In the genomic region with DNA sequence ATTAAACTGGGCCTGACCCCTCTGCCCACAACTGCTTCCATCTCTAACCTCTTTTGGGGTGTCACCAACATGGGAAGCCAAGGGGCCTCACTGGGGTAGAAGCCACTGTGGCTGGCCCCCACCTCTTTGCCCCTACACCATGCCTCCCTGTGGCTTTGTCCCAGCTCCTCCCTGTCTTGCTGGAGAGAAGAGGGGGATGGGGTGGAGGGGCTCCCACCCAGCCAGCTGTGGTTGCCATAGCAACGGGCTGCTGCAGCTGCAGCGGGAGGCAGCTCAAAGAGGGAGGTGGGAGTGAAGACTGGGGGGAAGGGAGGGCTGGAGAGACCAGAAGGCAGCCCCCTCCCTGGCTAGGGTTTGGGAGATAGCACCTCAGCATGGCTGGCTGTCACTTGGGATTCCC, we compare ENCODE assay signal across 8 mouse cellular contexts. TPM values are rescaled to one million over a fixed set of nuclear protein-coding genes. Genes with fewer than 3 reads are reported as not detected.
DNase-seq lines count a peak whose midpoint lies in the region; ATAC-seq and TF ChIP-seq lines count a peak whose summit lies in the region.

No protein-coding gene starts in this region.

- no peak overlapping the region for H3K4me3 ChIP-seq in gastrocnemius, adult 2 months
- H3K4me3 ChIP-seq in intestine, embryonic 15.5 days (replicated peaks): no peak overlapping the region
- H3K4me3 ChIP-seq in neural tube, embryonic 13.5 days: no peak overlapping the region

- ATAC-seq in intestine, embryonic 15.5 days: peak; percentile 57
- peak; percentile 40 for ATAC-seq in neural tube, embryonic 13.5 days (ENCODE audit: low read depth)

- H3K9me3 ChIP-seq in intestine, embryonic 15.5 days: no peaks in the 10 kb centered on the region
- no peaks in the 10 kb centered on the region for H3K9me3 ChIP-seq in neural tube, embryonic 13.5 days

- H3K36me3 ChIP-seq in intestine, embryonic 15.5 days: no peaks in the 10 kb centered on the region
- peaks cover 26% of the 10 kb centered on the region for H3K36me3 ChIP-seq in neural tube, embryonic 13.5 days

- H3K4me2 ChIP-seq in intestine, embryonic 15.5 days (replicated peaks): peak overlapping the region; percentile 48
- H3K4me2 ChIP-seq in neural tube, embryonic 13.5 days: peak overlapping the region; percentile 50

- no peaks in the 10 kb centered on the region for H3K27me3 ChIP-seq in intestine, embryonic 15.5 days (replicated peaks)
- no peaks in the 10 kb centered on the region for H3K27me3 ChIP-seq in neural tube, embryonic 13.5 days

- DNase-seq in gastrocnemius, adult 2 months: no peak
- no peak for DNase-seq in gastrocnemius, adult 8-10 months (ENCODE audit: low spot score in 2 of 2)
- DNase-seq in urinary bladder, postnatal 4 days (ENCODE audit: low spot score in 2 of 2): peak; percentile 69 to 75
- no peak for DNase-seq in urinary bladder, postnatal 10 days (ENCODE audit: low spot score)
- no peak for DNase-seq in adrenal gland, postnatal 4 days (ENCODE audit: low spot score in 2 of 2)
- DNase-seq in adrenal gland, postnatal 25 days: no peak

- peaks cover 41% of the 10 kb centered on the region for H3K4me1 ChIP-seq in intestine, embryonic 15.5 days (replicated peaks)
- peaks cover 94% of the 10 kb centered on the region for H3K4me1 ChIP-seq in neural tube, embryonic 13.5 days (replicated peaks)

- no peak for TF ChIP-seq CTCF in gastrocnemius, adult 2 months (IDR thresholded peaks at IDR 0.05)

- peak overlapping the region; percentile 24 for H3K27ac ChIP-seq in gastrocnemius, adult 2 months
- peak overlapping the region; percentile 77 for H3K27ac ChIP-seq in intestine, embryonic 15.5 days
- H3K27ac ChIP-seq in neural tube, embryonic 13.5 days (replicated peaks): peak overlapping the region; percentile 98

- H3K9ac ChIP-seq in intestine, embryonic 15.5 days: peak overlapping the region; percentile 13; the same call in 1 of the 2 replicates
- H3K9ac ChIP-seq in neural tube, embryonic 13.5 days: peak overlapping the region; percentile 63

- intact Hi-C loops in gastrocnemius, adult 2 months (cut with DNase I): no loop called here

- 3% methylated on average over 2 of the region's 2 CpGs for WGBS in intestine, embryonic 15.5 days
- WGBS in neural tube, embryonic 13.5 days: 0% methylated on average over 2 of the region's 2 CpGs

RNA-seq across cellular contexts. Expression of a gene that starts 13.8 kb away (rescaled TPM):
- total RNA-seq in gastrocnemius, adult 2 months (2021): 1 to 10 TPM in 1 of 2 experiments, under 1 TPM in 1; 0.86 to 2.6 TPM
- 1 to 10 TPM in 3 of 4 experiments, under 1 TPM in 1; 0.92 to 4.5 (median 2.0) TPM for total RNA-seq in gastrocnemius, adult 8-10 months (2022)
- 6.7 and 6.8 TPM in 2 replicates for polyA plus RNA-seq in intestine, embryonic 15.5 days (2015; fragmentation: Nextera tagmentation; extraction: Ambion mirVana)
- polyA plus RNA-seq in neural tube, embryonic 13.5 days (2015; fragmentation: Nextera tagmentation; extraction: Ambion mirVana): 175 and 176 TPM in 2 replicates
- 1 to 10 TPM; 5.0 to 5.7 TPM for total RNA-seq in adrenal gland, postnatal 4 days (2021)
- total RNA-seq in adrenal gland, postnatal 25 days (2021): 0.95 and 1.6 TPM in 2 replicates

RNA-seq across cellular contexts. Expression of a gene that starts 28.4 kb away (rescaled TPM):
- total RNA-seq in gastrocnemius, adult 2 months (2021): 1 to 10 TPM; 3.8 to 4.5 TPM
- 1 to 10 TPM; 2.7 to 3.4 (median 3.0) TPM for total RNA-seq in gastrocnemius, adult 8-10 months (2022)
- polyA plus RNA-seq in intestine, embryonic 15.5 days (2015; fragmentation: Nextera tagmentation; extraction: Ambion mirVana): 44.3 and 50.7 TPM in 2 replicates
- polyA plus RNA-seq in neural tube, embryonic 13.5 days (2015; fragmentation: Nextera tagmentation; extraction: Ambion mirVana): 24.8 and 28.4 TPM in 2 replicates
- total RNA-seq in adrenal gland, postnatal 4 days (2021): 10 to 100 TPM; 14.3 to 15.0 TPM
- total RNA-seq in adrenal gland, postnatal 25 days (2021): 5.5 and 6.7 TPM in 2 replicates

RNA-seq across cellular contexts. Expression of a gene that starts 35.8 kb away (rescaled TPM):
- 1 to 10 TPM; 4.7 to 6.0 TPM for total RNA-seq in gastrocnemius, adult 2 months (2021)
- 10 to 100 TPM; 11.2 to 15.9 (median 12.5) TPM for total RNA-seq in gastrocnemius, adult 8-10 months (2022)
- 633 and 716 TPM in 2 replicates for polyA plus RNA-seq in intestine, embryonic 15.5 days (2015; fragmentation: Nextera tagmentation; extraction: Ambion mirVana)
- polyA plus RNA-seq in neural tube, embryonic 13.5 days (2015; fragmentation: Nextera tagmentation; extraction: Ambion mirVana): 28.8 and 31.3 TPM in 2 replicates
- total RNA-seq in adrenal gland, postnatal 4 days (2021): 10 to 100 TPM; 46.1 to 85.1 TPM
- 23.0 and 36.9 TPM in 2 replicates for total RNA-seq in adrenal gland, postnatal 25 days (2021)

Comparison
In these comparisons a context has a peak if more than half of its experiments do, and no peak if none do; other contexts are left out.
1. DNase-seq: peak in urinary bladder, postnatal 4 days (2 of 2); none in gastrocnemius, adult 2 months (single experiment), gastrocnemius, adult 8-10 months (0 of 2), urinary bladder, postnatal 10 days (single experiment), adrenal gland, postnatal 4 days (0 of 2) and adrenal gland, postnatal 25 days (single experiment).
2. H3K27ac ChIP-seq: peak in every context shown above with its lines; median percentile 98 in neural tube, embryonic 13.5 days; 77 in intestine, embryonic 15.5 days; 24 in gastrocnemius, adult 2 months.